Mouse (Mus musculus) forebrain, embryonic 13.5 days (tissue): ENCODE data around the gene Hsd17b3. TPM values are rescaled to one million over a fixed set of nuclear protein-coding genes. Genes with fewer than 3 reads are reported as not detected.

ENCODE experiments used
- ATAC-seq: fragments of 200-750 bp; cut with Nextera tagmentation; 2 replicates; pipeline ENCODE4 v1.8.0; 2017
- H3K27ac ChIP-seq: fragments of 300-500 bp; sonication (generic); 2 replicates; pipeline ENCODE4 v1.5.1; 2015; ENCODE audit warnings: inconsistent platforms, mild to moderate bottlenecking, moderate library complexity
- H3K27me3 ChIP-seq: fragments of 300-500 bp; sonication (generic); 2 replicates; pipeline ENCODE4 v1.6.1; 2015; ENCODE audit warnings: mild to moderate bottlenecking, inconsistent platforms
- H3K36me3 ChIP-seq: fragments of 300-500 bp; sonication (generic); 2 replicates; pipeline ENCODE4 v1.6.1; 2015; ENCODE audit warnings: mild to moderate bottlenecking, inconsistent platforms; ENCODE audit not compliant: poor library complexity, severe bottlenecking
- H3K4me1 ChIP-seq: fragments of 300-500 bp; sonication (generic); 2 replicates; pipeline ENCODE4 v1.6.1; 2015; ENCODE audit warnings: inconsistent platforms
- H3K4me2 ChIP-seq: fragments of 300-500 bp; sonication (generic); 2 replicates; pipeline ENCODE4 v1.6.1; 2015; ENCODE audit warnings: inconsistent platforms, mild to moderate bottlenecking, moderate library complexity
- H3K4me3 ChIP-seq: fragments of 300-500 bp; sonication (generic); 2 replicates; pipeline ENCODE4 v1.5.1; 2015; ENCODE audit warnings: mild to moderate bottlenecking, inconsistent platforms
- H3K9ac ChIP-seq: fragments of 300-500 bp; sonication (generic); 2 replicates; pipeline ENCODE4 v1.6.1; 2015; ENCODE audit warnings: mild to moderate bottlenecking, inconsistent platforms
- H3K9me3 ChIP-seq: fragments of 300-500 bp; sonication (generic); replicated peaks from 2 replicates; pipeline ENCODE4 v1.6.1; 2016; ENCODE audit warnings: inconsistent platforms
- WGBS: fragments of 180-500 bp; shearing (Covaris S2); methylation state at CpG from one replicate; pipeline ENCODE4 v1.1.7; 2015; 5-methylcytosine and 5-hydroxymethylcytosine counted together
- polyA plus RNA-seq: library from polyadenylated mRNA; unstranded; fragments of >200 nt; fragmentation: Nextera tagmentation; extraction: Ambion mirVana; gene quantifications from 2 replicates; pipeline ENCODE4 v1.2.1, GENCODE M21; 2015

The Hsd17b3 gene
- polyA plus RNA-seq, 1 experiment from 2014 or later: not detected

DNA sequence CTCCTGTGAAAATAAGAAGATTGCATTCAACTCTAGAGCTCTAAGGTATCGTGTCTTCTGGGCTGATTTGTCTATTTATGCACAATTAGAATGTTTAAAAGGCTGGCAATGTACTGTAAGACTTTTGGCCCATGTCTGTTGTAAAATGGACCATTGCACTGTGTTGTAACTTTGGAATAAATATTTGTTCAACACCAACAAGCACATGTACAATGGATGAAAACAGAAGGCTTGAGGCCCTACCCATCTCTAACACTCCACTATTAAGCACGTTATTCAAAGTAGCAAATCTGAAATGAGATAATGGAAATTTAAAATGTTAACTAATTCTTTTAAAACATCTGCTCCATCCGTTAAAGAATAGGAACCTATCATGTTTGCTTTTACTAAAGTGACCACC is 18.1 kb upstream of the Hsd17b3 start:
- no peak for ATAC-seq
- WGBS: 38% methylated on average over 3 of the region's 3 CpGs
- no peak overlapping the region for H3K27ac ChIP-seq
- no peak overlapping the region for H3K4me2 ChIP-seq
- H3K27me3 ChIP-seq: peaks cover 15% of the 10 kb centered on the region
- H3K9me3 ChIP-seq: no peaks in the 10 kb centered on the region
- no peak overlapping the region for H3K9ac ChIP-seq
- no peak overlapping the region for H3K4me3 ChIP-seq
- H3K4me1 ChIP-seq: peaks cover 19% of the 10 kb centered on the region
- H3K36me3 ChIP-seq: no peaks in the 10 kb centered on the region

GRCm38 (mm10) chr13:64105690-64106089 is 16.7 kb upstream of the Hsd17b3 start:
- Histone ChIP-seq H3K9ac (no peak overlapping the region), H3K36me3 (no peaks in the 10 kb centered on the region), H3K27ac (no peak overlapping the region), H3K4me2 (no peak overlapping the region), H3K27me3 (peaks cover 15% of the 10 kb centered on the region), H3K9me3 (no peaks in the 10 kb centered on the region), H3K4me1 (peaks cover 19% of the 10 kb centered on the region), H3K4me3 (no peak overlapping the region)
- WGBS: 91% methylated on average over 3 of the region's 3 CpGs
- no peak for ATAC-seq

GRCm38 (mm10) chr13:64100186-64100585 is 11.2 kb upstream of the Hsd17b3 start:
- H3K4me1 ChIP-seq: no peaks in the 10 kb centered on the region
- ATAC-seq: 0 out of 2 replicates have a peak, but pooled peaks have one; percentile 38
- 64% methylated on average over 3 of the region's 3 CpGs for WGBS
- H3K27me3 ChIP-seq: peaks cover 11% of the 10 kb centered on the region; the same call in 1 of the 2 replicates
- no peak overlapping the region for H3K4me2 ChIP-seq
- H3K9me3 ChIP-seq: no peaks in the 10 kb centered on the region
- no peak overlapping the region for H3K27ac ChIP-seq
- H3K9ac ChIP-seq: no peak overlapping the region
- H3K36me3 ChIP-seq: no peaks in the 10 kb centered on the region
- no peak overlapping the region for H3K4me3 ChIP-seq

DNA sequence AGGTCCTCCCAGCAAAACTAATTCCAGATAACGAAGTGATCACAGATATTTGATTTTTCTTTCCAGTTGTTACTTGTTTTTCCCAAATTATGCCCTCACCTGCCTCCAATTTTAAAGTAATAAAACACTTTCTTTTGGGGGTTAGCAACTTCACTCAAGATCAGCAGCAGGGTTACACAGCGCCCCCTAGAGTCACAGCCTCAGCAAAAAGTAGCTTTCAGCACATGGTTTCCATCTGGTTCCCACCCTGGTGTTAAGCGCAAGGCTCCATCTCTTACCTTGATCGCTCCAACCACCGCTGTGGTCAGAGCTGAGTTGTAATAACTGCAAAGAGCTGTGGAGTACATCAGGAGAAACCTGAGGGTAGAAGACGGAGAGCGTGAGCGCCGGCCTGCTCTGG is 10.0 kb upstream of the Hsd17b3 start:
- Histone ChIP-seq H3K36me3 (no peaks in the 10 kb centered on the region), H3K9me3 (no peaks in the 10 kb centered on the region), H3K4me1 (no peaks in the 10 kb centered on the region), H3K27ac (no peak overlapping the region), H3K4me2 (no peak overlapping the region), H3K4me3 (no peak overlapping the region), H3K9ac (no peak overlapping the region), H3K27me3 (0 out of 2 replicates have a peak, but pooled peaks cover 5% of the 10 kb centered on the region)
- 80% methylated on average over 9 of the region's 9 CpGs for WGBS
- no peak for ATAC-seq

DNA sequence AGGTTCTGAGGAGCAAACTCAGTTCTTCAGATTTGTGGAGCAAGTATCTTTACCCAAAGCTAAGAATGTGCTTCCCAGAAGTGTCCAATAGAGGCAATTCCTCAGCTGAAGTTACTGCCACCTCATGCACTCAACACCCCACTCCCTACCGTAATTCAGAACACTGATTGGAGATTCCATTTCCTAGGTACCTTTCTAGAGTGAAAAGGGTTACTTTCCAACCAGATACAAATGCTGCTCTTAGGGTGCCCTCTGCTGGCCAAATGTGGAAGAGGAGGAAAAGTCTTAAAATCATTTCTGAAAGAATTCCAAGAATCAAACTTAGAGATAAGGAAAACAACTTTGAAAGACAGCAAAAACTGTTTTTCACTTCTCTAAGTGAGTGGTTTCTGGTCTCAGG is 4.3 kb upstream of the Hsd17b3 start:
- no peaks in the 10 kb centered on the region for H3K27me3 ChIP-seq
- H3K9me3 ChIP-seq: no peaks in the 10 kb centered on the region
- no peak overlapping the region for H3K4me3 ChIP-seq
- H3K9ac ChIP-seq: no peak overlapping the region
- H3K27ac ChIP-seq: no peak overlapping the region
- 3% methylated on average over 1 of the region's 1 CpGs for whole genome bisulfite sequencing
- no peaks in the 10 kb centered on the region for H3K4me1 ChIP-seq
- H3K36me3 ChIP-seq: no peaks in the 10 kb centered on the region
- H3K4me2 ChIP-seq: no peak overlapping the region
- ATAC-seq: no peak

- Histone ChIP-seq H3K4me2 (no peak overlapping the region), H3K4me3 (no peak overlapping the region), H3K9me3 (no peaks in the 10 kb centered on the region), H3K4me1 (no peaks in the 10 kb centered on the region), H3K36me3 (no peaks in the 10 kb centered on the region), H3K27me3 (no peaks in the 10 kb centered on the region), H3K9ac (no peak overlapping the region), H3K27ac (no peak overlapping the region)
- ATAC-seq: no peak
- 74% methylated on average over 6 of the region's 6 CpGs for WGBS
Measured at GRCm38 (mm10) chr13:64092752-64093151, 3.7 kb upstream of the Hsd17b3 start.

DNA sequence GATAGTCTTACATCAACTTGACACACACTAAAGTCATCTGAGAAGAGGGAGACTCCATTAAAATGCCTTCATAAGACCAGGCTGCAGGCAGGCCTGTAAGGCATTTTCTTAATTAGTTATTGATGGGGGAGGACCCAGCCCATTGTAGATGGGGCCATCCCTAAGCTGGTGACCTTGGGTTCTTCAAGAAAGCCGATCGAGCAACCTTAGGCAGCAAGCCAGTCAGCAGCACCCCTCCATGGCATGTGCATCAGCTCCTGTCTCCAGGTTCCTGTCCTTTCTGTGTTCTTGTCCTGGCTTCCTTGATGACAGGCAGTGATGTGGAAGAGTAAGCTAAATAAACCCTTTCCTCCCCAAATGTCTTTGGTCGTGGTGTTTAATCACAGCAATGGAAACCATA is 3.1 kb upstream of the Hsd17b3 start:
- Histone ChIP-seq H3K9ac (no peak overlapping the region), H3K27ac (no peak overlapping the region), H3K4me2 (no peak overlapping the region), H3K9me3 (no peaks in the 10 kb centered on the region), H3K36me3 (no peaks in the 10 kb centered on the region), H3K4me1 (no peaks in the 10 kb centered on the region), H3K27me3 (no peaks in the 10 kb centered on the region), H3K4me3 (no peak overlapping the region)
- ATAC-seq: no peak
- 66% methylated on average over 3 of the region's 3 CpGs for WGBS

DNA sequence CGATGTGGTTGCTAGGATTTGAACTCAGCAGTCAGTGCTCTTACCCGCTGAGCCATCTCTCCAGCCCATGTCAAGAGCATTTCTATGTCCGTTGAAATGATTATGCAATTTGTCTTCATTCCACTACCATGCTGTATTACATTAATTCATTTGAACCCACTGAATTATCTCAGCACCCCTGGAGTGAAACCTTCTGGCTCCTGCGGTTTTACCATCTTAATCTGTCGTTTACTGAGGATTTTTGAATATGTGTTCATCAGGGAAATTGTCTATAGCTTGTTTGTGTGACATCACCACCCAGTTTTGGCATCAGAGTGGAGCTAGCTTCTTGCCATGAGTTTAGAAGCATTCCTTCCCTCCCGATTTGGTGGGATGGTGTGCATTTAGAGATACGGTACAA is 2.0 kb upstream of the Hsd17b3 start:
- H3K4me3 ChIP-seq: no peak overlapping the region
- no peak for ATAC-seq
- H3K4me2 ChIP-seq: no peak overlapping the region
- no peak overlapping the region for H3K27ac ChIP-seq
- H3K36me3 ChIP-seq: no peaks in the 10 kb centered on the region
- 59% methylated on average over 7 of the region's 7 CpGs for WGBS
- H3K9me3 ChIP-seq: no peaks in the 10 kb centered on the region
- H3K27me3 ChIP-seq: no peaks in the 10 kb centered on the region
- H3K4me1 ChIP-seq: no peaks in the 10 kb centered on the region
- no peak overlapping the region for H3K9ac ChIP-seq

GRCm38 (mm10) chr13:64090278-64090677 is 1.2 kb upstream of the Hsd17b3 start:
- no peak overlapping the region for H3K4me2 ChIP-seq
- H3K27ac ChIP-seq: no peak overlapping the region
- no peaks in the 10 kb centered on the region for H3K27me3 ChIP-seq
- H3K4me1 ChIP-seq: no peaks in the 10 kb centered on the region
- H3K9me3 ChIP-seq: no peaks in the 10 kb centered on the region
- ATAC-seq: no peak
- no peaks in the 10 kb centered on the region for H3K36me3 ChIP-seq
- no peak overlapping the region for H3K4me3 ChIP-seq
- H3K9ac ChIP-seq: no peak overlapping the region
- 86% methylated on average over 5 of the region's 5 CpGs for WGBS

DNA sequence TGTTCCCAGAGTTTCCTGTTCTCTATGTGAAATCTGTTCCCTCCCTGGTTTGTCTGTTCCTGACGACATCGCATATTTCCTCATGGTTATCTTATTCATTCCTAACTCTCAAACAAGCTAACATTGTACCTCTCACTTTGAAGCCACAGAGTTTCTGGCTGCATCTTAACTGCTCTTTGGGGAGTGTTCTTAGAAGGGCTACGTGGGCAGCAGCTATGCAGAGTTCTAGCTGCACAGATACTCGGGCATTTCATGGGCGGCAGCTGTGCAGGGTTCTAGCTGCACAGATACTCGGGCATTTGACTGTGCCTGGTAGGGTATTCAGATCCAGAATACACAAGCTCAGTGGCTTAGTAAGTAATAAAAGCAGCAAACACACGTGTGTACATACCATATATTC is 973 bp downstream of the Hsd17b3 start:
- H3K27ac ChIP-seq: no peak overlapping the region
- H3K4me3 ChIP-seq: no peak overlapping the region
- no peaks in the 10 kb centered on the region for H3K9me3 ChIP-seq
- H3K27me3 ChIP-seq: no peaks in the 10 kb centered on the region
- no peak overlapping the region for H3K4me2 ChIP-seq
- no peaks in the 10 kb centered on the region for H3K4me1 ChIP-seq
- no peak for ATAC-seq
- no peaks in the 10 kb centered on the region for H3K36me3 ChIP-seq
- 84% methylated on average over 7 of the region's 7 CpGs for WGBS
- H3K9ac ChIP-seq: no peak overlapping the region

DNA sequence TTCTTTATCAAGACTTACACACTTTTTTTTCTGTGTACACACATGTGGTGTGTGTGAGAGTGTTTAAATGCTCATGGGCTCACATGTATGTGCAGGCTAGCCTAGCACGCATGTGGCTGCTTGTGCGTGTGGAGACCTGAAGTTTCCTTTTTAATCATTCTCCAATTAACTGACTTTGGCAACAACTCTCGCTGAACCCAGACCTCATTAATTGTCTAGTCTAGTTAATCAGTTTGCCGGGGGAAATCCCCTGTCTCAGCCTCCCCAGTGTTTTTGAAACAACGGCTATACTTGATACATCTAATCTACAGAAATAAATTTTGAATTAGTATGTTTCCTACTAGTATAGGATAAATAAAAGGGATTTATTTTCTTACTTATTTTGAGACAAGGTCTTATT is 3.0 kb downstream of the Hsd17b3 start:
- Histone ChIP-seq H3K4me1 (peaks cover 12% of the 10 kb centered on the region), H3K9me3 (no peaks in the 10 kb centered on the region), H3K4me3 (no peak overlapping the region), H3K9ac (no peak overlapping the region), H3K36me3 (no peaks in the 10 kb centered on the region), H3K4me2 (no peak overlapping the region), H3K27me3 (no peaks in the 10 kb centered on the region), H3K27ac (no peak overlapping the region)
- WGBS: 80% methylated on average over 5 of the region's 5 CpGs
- ATAC-seq: no peak

GRCm38 (mm10) chr13:64083331-64083730 is 5.7 kb downstream of the Hsd17b3 start:
- H3K9ac ChIP-seq: no peak overlapping the region
- no peak for ATAC-seq
- no peak overlapping the region for H3K4me2 ChIP-seq
- no peaks in the 10 kb centered on the region for H3K27me3 ChIP-seq
- H3K4me3 ChIP-seq: no peak overlapping the region
- no peaks in the 10 kb centered on the region for H3K9me3 ChIP-seq
- WGBS: 90% methylated on average over 3 of the region's 3 CpGs
- peaks cover 16% of the 10 kb centered on the region for H3K4me1 ChIP-seq
- H3K27ac ChIP-seq: no peak overlapping the region
- H3K36me3 ChIP-seq: no peaks in the 10 kb centered on the region

DNA sequence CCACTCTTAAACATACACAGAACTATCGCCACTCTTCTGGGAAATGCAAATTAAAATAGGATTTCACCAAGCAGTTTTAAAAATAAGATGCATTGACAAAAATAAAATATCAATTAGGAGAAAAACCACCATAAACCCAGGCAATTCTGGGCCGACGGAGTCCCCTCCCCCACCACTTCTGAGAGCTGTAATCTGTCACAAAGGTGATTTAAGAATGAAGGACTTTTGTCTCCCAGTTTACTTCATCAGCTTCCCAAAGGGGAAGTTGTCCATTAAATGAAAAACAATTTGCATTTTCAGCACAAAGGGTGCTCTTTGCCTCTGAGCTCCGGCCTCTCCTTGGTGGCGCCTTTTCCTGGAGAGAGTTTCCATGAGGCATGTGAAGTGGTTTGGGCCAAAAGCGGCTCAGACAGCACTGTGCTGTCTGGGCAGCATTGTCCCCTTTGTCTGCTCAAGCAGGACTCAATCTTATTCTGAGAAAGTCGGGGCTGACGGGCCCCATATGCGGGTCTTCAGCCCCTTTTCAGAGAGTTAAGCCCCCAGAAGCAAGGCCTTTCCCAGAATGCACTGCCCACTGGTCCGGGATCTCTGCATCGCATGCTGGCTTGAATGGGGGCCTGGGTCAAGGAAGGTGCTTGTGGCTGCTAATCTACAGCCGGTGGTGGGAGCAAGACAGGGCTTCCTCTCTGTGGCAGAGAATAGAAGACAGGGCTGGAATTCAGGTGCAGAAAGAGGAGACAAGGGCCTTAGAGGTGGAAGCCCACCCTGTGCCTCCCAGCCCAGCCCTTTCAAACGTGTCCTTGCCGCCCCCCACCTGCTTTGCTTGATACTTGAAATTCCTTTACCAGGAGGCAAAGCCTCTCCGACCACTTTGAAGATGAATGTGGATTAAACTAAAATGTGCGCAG is 7.8 kb downstream of the Hsd17b3 start:
- WGBS: 13% methylated on average over 16 of the region's 16 CpGs

More for the DNA sequence above, 7.8 kb downstream of the Hsd17b3 start:
- Histone ChIP-seq H3K4me2 (peak overlapping the region; percentile 24), H3K9ac (peak overlapping the region; percentile 48), H3K4me3 (no peak overlapping the region), H3K27ac (peak overlapping the region; percentile 66), H3K36me3 (no peaks in the 10 kb centered on the region), H3K4me1 (peaks cover 16% of the 10 kb centered on the region), H3K9me3 (no peaks in the 10 kb centered on the region), H3K27me3 (no peaks in the 10 kb centered on the region)
- peak; percentile 83 for ATAC-seq
